Mouse (Mus musculus): Measurements from ENCODE around the gene Gm10778. TPM values are rescaled to one million over a fixed set of nuclear protein-coding genes. Genes with fewer than 3 reads are reported as not detected.

Gene Gm10778
- polyA plus RNA-seq (2017; shearing (Covaris generic)) = 1 to 10 TPM; 7.6 to 9.3 TPM

GRCm38 (mm10) chr10:81648803-81649775 is at the start of gene Gm10778:
Gene Gm10778, plus strand, starts transcription at chr10:81649059.

GRCm38 (mm10) chr10:81600738-81601203 is 48.1 kb upstream of the Gm10778 start, which contains the start of gene Tle6:
Gene Tle6, minus strand, starts transcription at chr10:81601073.

GRCm38 (mm10) chr10:81605974-81606751 is 42.7 kb upstream of the Gm10778 start, which contains the start of gene BC025920:
Gene BC025920, plus strand, starts transcription at chr10:81606270.

GRCm38 (mm10) chr10:81626994-81627835 is 21.6 kb upstream of the Gm10778 start, which contains the start of gene Sirt6:
Gene Sirt6, minus strand, starts transcription at chr10:81627797.

GRCm38 (mm10) chr10:81628390-81628789 is 20.5 kb upstream of the Gm10778 start, which contains the start of gene Ankrd24:
Gene Ankrd24, plus strand, starts transcription at chr10:81628540.

GRCm38 (mm10) chr10:81704531-81705301 is 55.9 kb downstream of the Gm10778 start, which contains the start of gene Zfp433:
Gene Zfp433, plus strand, starts transcription at chr10:81704825.

Other genes with a start within 250 kb of the Gm10778 start
- 10 to 100 TPM; 20.7 to 22.4 TPM for gene Nfic, start 193.4 kb upstream of the Gm10778 start, polyA plus RNA-seq (2017; shearing (Covaris generic))
- under 1 TPM; 0.24 to 0.31 TPM for gene Celf5, start 166.3 kb upstream of the Gm10778 start, polyA plus RNA-seq (2017; shearing (Covaris generic))
- 100 to 1,000 TPM in 1 of 2 experiments, 10 to 100 TPM in 1; 98.8 to 103 TPM for gene Ncln, start 152.7 kb upstream of the Gm10778 start, polyA plus RNA-seq (2017; shearing (Covaris generic))
- gene S1pr4, start 148.9 kb upstream of the Gm10778 start, polyA plus RNA-seq (2017; shearing (Covaris generic)) = 10 to 100 TPM; 59.0 to 73.6 TPM
- gene Gna15, start 124.8 kb upstream of the Gm10778 start, polyA plus RNA-seq (2017; shearing (Covaris generic)) = 10 to 100 TPM; 29.0 to 32.4 TPM
- gene Gna11, start 103.9 kb upstream of the Gm10778 start, polyA plus RNA-seq (2017; shearing (Covaris generic)) = 10 to 100 TPM; 15.9 to 26.6 TPM
- 1,000 to 10,000 TPM; 1,037 to 1,181 TPM for gene Aes, start 89.6 kb upstream of the Gm10778 start, polyA plus RNA-seq (2017; shearing (Covaris generic))
- 1 to 10 TPM; 2.8 to 5.1 TPM for gene Tle2, start 74.5 kb upstream of the Gm10778 start, polyA plus RNA-seq (2017; shearing (Covaris generic))
- gene Tle6, start 48.0 kb upstream of the Gm10778 start, polyA plus RNA-seq (2017; shearing (Covaris generic)) = 1 to 10 TPM in 1 of 2 experiments, not detected in 1; 2.2 TPM
- 1 to 10 TPM; 2.1 to 3.2 TPM for gene BC025920, start 42.8 kb upstream of the Gm10778 start, polyA plus RNA-seq (2017; shearing (Covaris generic))
- 10 to 100 TPM; 12.8 to 18.1 TPM for gene Sirt6, start 21.3 kb upstream of the Gm10778 start, polyA plus RNA-seq (2017; shearing (Covaris generic))
- gene Ankrd24, start 20.5 kb upstream of the Gm10778 start, polyA plus RNA-seq (2017; shearing (Covaris generic)) = 1 to 10 TPM; 2.6 to 4.3 TPM
- gene Zfp433, start 55.8 kb downstream of the Gm10778 start, polyA plus RNA-seq (2017; shearing (Covaris generic)) = 10 to 100 TPM; 22.9 to 26.1 TPM
- 10 to 100 TPM; 11.2 to 13.5 TPM for gene Gm3055, start 122.1 kb downstream of the Gm10778 start, polyA plus RNA-seq (2017; shearing (Covaris generic))
- gene Gm4767, start 163.1 kb downstream of the Gm10778 start, polyA plus RNA-seq (2017; shearing (Covaris generic)) = 1 to 10 TPM; 5.9 to 7.4 TPM
- 1 to 10 TPM; 2.5 to 8.0 TPM for gene Gm32687, start 214.9 kb downstream of the Gm10778 start, polyA plus RNA-seq (2017; shearing (Covaris generic))

All from inflammation-experienced regulatory T-cells (primary cell).